Mouse (Mus musculus) thymus, postnatal 4 days (tissue): ENCODE measurements around the gene St3gal2.
A peak's percentile ranks its signal among the peaks of the same experiment; 100 is the strongest.
"Not testable (repeated sequence)": the region's sequence is repeated elsewhere in the genome, so short reads cannot be mapped to it uniquely, and the experiment has no call there.

Experiments
- DNase-seq: peaks from one replicate; pipeline ENCODE4 v3.0.0; 2021

The St3gal2 gene

DNA sequence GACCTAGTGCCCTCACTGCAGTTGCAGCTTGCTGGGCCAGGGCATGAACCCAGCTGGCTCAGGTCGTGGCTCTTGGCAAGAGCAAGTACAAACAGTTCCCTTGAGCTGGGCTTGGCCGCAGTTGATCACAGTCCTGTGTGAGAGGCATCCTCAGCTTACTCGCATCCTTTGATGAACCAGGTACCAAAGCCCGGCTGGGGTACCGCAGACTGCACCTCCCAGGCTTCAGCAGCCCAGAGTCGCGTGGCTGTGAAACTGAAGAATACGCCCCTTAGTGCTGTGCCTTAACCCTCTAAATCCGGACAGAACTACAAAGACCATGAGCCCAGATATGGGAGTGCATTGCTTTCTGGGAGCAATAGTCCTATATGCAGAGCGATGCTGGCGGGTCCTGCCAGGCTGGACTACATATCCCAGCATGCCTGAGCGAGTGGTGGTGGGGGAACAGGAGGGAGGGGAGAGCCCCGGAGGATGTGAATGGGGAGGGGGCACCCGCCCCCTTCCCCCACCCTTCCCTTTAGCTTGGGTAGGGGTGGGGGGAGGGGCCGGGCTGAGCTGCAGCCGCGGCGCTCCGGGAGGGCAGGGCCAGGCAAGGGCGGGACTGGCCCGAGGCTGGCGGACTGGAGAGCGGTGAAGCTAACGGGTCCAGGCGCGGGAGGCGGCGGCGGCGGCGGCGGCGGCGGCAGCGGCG is at the start of gene St3gal2:
Gene St3gal2, plus strand, starts transcription at position 582 of the 691 bp plus-strand sequence.
- peak; percentile 85 for DNase-seq

DNA sequence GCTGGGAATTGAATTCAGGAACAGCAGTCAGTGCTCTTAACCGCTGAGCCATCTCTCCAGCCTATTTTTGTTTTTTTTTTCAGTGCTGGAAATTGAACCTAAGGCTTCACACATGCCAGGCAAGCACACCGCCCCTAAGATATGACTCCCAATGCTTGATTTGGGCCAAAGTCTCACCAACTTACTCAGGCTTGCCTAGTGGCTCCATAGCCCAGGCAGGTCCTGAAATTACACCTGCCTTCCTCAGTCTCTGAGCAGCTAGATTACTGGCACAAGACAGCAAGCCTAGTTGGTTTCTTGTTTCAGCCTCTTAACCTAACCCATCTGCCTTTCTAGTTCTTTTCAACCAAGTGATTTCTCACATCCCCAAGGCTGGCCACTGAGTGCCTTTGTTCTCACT is 49.2 kb upstream of the St3gal2 start:
- no peak for DNase-seq

DNA sequence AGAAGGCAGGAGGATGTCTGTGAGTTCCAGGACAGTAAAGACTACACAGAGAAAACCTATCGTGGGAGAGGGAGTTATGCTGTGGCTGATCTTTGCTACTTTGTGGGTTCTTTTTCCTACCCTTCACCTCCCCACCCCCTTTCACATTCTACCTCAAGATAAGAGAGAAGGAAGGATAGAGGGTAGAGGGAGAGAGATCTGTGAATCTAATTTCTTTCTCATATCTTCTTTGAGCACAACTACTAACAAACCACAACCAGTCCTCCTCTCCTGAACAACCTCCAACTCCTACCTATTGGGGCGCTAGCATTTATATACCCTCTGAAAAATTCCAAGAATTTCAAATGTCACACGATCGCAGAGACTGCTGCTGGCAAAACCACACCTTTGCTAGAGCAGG is 41.9 kb upstream of the St3gal2 start:
- DNase-seq, result no peak

DNA sequence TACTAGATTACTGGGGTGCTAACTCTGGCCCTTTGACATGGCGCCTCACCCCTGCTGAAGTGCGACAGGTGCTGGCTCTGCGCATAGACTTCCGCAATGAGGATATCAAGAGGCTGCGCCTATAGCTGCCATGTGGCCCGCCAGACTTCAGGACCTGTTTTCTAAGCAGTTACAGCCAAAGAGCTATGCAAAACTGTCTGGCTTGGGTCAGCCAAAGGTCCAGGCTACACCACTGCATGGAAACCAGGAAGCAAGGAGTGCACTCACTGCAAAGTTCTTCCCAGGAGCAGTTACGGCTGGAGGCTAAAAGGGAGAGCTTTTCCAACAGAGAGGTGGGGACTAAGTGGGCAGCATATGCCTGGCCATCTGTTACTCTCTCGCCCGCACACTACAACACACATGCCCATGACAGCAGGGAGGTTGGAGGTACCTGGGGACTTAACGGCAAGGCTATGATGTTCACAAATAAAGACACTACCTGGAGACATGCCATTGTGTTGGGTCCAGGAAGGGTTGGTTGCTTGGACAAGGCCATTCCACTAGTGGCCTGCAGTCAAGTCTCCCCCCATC is 37.9 kb upstream of the St3gal2 start:
- DNase-seq, result no peak

DNA sequence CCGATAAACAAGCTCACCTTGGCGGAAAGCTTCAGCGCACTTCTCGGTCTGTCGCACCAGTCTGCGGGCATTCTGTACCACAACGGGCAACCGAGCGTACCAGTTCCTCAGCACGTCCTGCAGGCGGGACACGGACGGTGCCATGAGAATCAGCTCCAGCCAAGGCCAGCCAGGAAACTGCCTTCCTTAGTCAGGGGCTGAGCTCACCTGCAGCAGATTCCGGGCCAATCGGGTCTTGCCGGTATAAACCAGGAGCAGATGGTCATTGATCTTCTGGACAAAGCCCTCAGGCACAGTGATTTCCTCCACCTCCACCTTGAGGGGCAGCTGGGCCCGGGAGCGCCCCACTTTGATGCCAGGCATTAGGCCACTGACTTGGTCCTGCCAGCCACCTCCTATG is 35.9 kb upstream of the St3gal2 start:
- no peak for DNase-seq

DNA sequence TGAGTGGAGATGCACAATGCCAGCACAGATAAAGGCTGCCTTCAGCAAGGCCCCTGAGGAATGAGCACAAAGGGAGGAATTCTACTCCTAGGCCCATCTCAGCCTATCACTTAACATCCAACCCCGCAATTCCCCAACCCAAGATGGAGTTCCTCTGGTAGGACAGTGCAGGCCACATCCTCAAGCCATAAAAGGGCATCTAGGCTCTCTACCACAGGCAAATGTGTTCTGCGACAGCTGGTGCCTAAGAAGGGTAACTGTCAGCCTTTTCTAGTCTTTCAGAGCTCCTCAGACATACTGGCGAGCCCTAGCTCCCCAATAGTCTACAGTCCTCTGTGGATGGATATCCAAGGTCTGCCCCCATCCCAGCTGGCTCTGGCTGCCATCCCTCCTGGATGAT is 33.1 kb upstream of the St3gal2 start:
- no peak for DNase-seq

DNA sequence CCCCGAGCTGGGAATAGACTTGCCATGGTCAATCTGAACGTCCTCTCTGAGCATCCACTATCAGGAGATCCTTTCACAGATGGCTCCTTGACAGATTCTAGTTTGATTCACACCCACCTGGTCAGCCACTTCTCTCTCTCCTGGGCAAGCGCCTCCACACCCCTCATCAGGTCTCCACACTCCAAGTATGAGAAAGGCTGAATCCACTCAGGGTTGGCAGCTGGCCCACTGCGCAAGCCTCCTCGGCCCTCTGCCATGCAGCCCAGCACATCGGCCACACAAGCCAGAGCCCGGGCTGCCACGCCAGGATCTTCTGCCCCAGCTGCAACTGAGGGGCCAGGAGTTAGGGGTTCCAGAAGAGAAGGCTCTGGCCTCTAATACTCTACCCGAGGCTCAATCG is 32.2 kb upstream of the St3gal2 start:
- DNase-seq, result no peak

DNA sequence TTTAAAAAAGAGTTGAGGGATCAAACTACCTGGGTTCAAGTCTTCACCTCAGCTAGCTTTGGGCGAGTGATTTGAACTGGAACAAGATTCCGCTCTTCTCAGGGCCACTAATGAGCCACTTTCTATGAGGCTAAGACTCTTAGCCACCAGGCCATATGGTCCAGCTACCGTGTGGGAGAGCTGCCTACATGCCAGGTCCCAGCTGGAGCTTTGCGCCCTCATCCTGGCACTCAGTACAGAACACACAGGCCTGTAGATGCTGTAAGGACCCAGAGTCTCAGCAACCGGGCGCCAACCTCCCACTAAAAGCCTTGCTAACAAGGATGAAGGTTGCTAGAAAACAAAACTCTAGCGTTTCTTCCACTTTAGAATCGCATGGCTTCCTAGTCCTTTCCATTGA is 31.3 kb upstream of the St3gal2 start:
- DNase-seq, result no peak

DNA sequence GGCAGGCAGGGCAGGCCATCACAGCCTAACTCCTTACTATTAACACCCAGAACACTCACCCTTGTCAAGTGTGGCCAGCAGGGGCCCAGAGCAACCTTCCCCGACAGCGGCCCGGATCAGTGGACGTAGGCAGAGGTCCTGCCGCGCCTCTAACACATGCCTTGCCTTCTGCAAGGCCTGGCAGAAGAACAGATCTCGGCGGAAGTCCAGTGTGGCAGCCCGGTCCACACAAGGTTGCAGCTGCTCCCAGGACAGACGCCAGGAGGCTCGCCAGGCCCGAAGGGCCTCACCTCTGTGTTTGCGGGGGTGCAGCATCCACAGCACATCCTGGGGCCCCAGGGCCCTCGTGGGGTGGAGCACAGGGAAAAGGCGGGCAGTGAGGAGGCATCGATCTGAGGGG is 30.9 kb upstream of the St3gal2 start:
- no peak for DNase-seq

DNA sequence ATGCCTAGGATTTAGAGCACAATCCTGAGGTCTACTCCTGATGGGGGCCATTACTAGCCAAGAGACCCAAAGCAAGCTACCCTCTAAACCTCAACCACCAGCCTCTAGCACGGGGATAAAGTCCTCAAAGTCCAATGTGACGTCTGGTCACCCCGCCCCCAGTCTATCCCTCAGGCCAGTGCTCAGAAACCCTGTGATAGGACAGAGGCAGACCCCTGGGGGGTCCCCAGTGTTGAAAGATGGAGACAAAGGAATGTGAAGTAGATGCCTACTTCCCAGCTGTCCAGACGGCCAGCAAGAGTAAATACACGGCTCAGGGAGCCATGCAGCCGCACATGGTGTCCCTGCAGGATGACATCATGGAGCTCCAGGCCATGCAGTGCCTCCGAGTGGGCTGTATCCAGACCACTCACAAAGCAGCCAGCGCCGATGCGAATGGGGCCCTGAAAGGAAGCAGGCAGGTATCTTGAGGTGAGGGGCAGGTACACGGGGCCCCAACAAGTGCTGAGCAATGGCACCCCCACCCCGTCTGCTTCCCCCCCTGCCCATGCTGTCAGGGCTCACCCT is 29.7 kb upstream of the St3gal2 start:
- DNase-seq, result no peak

DNA sequence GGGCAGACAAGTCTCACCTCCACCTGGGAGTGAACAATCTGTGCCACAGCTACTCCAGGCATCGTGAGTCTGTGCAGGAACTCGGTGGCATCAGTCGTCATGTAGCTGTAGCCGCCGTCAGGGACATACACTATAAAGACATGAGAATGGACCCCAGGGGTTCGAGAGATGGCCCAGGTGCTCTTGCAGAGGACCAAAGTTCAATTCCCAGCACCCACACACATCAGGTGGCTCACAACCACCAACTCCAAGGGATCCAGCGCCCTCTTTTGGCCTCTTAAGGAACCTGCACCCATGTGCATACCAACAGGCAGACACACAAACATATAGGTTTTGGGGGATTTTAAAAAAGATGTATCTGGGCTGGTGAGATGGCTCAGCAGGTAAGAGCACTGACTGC is 27.7 kb upstream of the St3gal2 start:
- no peak for DNase-seq

DNA sequence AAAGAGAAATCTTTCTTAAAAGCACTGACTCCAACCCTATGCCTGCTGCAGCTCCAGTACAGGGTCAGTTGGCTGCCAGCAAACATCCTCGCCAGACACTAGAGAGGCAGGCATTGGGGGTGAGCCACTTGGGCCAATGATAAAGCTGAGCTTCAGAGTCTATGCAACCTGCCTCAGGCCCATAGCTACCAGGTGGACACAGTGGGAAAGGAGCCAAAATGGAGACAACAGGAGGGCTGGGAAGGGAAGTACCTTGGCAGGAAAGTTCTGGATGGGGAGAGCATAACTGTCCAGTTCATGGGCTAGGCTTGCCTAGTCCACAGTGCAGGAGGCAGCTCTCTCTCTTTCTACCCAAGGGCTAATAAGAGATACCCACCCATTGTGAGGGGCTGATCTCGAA is 26.8 kb upstream of the St3gal2 start:
- DNase-seq, result no peak

DNA sequence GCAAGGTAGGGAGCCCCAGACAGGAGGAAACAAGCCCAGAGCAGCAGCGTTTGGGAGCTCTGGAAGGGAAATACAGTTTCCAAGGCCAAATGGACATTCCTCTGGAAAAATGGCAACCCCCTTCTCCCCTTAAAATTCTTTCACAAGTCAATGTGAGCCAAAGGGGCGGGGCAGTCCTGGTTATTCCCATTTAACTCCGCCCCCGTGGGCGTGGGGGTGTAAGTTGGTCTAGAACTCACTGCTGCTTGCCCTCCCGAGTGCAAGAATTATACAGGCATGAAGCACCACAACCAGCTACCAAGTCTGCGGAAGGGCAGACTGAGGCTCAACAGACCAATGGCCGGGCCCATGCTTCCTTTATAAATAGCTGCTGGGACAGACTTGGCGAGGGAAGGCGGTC is 24.9 kb upstream of the St3gal2 start:
- DNase-seq, result no peak

DNA sequence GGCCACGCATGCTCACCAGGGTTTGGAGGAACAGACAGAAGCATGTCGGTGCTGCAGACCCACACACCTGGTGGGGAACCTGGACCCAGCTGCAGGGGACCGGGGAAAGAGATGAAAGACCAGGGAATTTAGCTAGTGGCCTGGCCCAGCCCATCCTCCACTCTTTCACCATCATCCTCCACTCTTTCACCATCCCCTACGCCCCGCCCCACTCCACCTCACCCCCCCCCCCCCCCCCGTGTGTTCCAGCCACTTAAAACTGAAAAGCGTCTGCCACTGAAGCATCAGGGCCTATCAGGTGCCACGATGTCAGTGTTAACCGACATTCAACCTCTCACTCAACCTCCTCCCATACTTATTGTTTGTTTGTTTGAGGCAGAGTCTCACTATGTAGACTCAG is 24.5 kb upstream of the St3gal2 start:
- no peak for DNase-seq

DNA sequence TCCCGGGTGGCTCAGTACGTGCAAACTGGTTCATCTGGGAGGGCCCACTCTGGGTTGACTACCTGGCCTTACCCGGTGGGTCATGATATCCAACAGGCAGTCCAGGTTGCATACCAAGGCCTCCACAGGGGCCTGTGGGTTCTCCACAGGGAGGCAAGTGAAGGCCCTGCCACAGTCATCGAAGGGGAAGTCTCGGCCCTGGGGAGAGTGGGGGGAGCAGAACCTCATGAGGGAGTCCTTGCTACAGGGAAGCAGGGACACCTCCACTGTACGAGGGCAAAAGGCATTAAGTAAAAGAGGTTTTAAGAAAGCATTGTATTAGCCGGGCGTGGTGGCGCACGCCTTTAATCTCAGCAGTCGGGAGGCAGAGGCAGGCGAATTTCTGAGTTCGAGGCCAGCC is 23.9 kb upstream of the St3gal2 start:
- DNase-seq, result no peak

DNA sequence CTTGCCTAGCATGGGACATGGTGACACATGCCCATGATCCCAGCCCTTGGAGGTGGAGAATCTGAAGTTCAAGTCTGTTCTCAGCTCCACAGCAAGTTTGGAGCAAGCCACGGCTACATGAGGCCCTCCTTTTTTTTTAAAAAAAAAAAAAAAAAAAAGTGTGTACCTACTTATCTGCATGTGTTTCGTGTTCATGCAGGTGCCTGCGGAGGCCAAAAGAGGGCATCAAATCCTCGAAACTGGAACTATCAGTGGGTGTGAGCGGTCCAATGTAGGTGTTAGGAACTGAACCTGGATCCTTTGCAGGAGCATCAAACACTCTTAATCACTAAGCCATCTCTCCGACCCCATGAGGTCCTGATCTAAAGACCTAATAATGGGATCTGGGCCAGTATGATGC is 22.2 kb upstream of the St3gal2 start:
- no peak for DNase-seq

DNA sequence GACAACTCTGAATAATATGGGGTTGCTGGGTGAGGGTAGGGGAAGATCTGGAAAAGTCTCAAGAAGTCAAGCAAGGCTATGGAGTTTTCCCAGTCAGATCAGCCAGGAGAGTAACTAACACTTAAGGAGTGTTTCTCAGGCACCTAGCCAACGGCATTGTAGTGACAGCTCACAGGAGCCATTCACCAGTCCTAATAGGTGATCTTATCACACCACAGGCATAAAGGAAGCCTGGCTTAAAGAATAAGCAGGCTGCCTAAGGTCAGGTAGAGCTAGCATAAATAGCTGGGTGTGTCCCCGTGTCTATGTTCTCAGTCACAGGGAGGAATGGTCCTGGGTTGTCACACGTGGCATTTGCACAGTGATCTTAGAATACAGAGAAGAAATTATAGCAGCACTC is 18.7 kb upstream of the St3gal2 start:
- DNase-seq, result no peak

DNA sequence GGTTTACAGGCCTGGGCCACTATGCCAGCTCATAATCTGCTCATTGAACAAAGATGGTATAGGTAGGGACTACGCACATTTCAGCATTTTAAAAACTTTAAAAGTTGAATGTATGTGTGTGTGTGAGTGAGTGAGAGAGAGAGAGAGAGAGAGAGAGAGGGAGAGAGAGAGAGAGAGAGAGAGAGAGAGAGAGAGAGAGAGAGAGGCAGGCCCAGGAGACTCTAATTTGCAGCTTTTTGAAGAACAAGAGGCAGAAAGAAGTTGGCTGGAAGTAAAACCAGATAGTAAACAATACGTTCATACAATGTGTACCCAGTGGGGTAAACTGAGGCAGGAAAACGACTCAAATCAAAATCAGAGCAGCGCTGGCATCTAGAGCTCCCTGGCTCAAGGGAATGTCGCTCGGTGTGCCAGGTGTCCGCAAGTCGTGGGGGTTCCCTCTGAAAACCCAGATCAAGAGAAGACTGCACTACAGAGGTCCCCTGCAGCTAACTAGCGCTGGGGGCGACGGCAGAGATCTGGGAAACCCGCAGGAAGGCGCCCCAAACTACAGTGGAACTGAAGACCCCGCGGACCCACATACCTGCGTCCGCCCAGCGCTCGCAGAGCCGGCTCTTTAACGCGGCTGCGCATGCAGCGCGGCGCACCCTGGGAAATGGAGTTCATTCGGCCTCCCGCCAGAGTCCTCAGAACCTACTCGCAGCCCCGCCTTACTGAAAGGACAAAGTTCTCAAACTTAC is 17.7 kb upstream of the St3gal2 start, which contains the start of gene Fuk:
Gene Fuk, minus strand, starts transcription at position 650 of the 740 bp plus-strand sequence.
- peak; percentile 90 for DNase-seq

DNA sequence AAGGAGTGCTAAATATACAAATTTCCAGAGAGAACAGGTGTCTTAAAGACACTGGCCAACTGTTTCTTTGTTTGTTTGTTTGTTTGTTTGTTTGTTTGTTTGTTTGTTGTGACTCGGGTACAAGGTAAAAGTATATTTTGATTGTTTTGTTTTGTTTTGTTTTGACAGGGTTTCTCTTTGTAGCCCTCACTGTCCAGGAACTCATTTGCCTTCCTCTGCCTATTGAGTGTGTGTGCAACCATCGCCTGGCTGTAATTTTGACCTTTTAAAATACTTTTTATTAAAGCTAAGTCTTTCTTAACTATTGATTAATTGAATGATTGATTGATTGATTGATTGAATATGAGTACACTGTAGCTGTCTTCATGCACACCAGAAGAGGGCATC is 17.1 kb upstream of the St3gal2 start:
- no peak for DNase-seq

DNA sequence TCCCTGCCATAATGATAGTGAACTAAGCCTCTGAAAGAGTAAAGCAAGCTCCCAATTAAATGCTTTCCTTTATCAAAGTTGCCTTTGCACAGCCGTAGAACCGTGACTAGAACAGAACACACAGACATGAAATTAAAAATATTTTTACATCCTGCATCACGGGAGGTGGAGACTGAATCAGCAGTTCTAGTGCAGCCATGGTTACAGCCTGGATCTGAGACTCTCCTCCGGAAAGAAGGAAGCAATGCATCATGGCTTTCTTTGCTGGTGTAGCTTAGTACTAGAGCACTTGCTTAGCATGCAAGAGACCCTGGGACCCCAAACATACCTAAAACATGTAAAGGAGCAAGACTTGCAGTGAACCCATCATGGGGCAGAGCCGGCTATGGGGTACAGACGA is 14.3 kb upstream of the St3gal2 start:
- no peak for DNase-seq

DNA sequence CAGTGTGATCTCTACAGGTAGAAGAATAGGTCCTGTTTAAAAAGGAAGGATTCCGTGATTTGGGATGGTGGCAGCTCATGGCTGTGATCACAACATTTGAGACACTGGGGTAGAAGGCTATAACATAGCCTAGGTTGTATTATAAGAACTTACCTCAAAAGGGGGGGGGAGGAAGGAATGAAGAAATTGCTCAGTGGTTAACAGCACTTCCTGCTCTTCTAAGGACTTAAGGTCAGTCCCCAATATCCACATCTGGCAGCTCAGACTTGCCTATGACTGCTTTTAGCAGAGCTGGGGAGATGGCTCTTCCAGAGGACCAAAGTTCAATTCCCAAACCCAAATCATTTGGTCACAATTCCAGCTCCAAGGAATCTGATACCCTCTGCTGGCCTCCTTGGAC is 13.0 kb upstream of the St3gal2 start:
- no peak for DNase-seq

DNA sequence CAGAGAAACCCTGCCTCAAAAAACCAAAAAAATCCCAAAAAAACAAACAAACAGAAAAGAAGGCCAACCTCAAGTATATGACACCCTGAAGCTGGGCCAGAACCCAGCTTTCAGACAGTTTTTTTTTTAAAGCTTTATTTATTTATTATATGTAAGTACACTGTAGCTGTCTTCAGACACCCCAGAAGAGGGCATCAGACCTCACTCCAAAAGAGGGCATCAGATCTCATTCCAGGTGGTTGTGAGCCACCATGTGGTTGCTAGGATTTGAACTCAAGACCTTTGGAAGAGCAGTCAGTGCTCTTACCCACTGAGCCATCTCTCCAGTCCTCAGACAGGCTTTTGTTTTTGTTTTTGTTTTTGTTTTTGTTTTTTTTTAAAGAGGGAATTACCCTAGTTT is 9.9 kb upstream of the St3gal2 start:
- not testable (repeated sequence) for DNase-seq

DNA sequence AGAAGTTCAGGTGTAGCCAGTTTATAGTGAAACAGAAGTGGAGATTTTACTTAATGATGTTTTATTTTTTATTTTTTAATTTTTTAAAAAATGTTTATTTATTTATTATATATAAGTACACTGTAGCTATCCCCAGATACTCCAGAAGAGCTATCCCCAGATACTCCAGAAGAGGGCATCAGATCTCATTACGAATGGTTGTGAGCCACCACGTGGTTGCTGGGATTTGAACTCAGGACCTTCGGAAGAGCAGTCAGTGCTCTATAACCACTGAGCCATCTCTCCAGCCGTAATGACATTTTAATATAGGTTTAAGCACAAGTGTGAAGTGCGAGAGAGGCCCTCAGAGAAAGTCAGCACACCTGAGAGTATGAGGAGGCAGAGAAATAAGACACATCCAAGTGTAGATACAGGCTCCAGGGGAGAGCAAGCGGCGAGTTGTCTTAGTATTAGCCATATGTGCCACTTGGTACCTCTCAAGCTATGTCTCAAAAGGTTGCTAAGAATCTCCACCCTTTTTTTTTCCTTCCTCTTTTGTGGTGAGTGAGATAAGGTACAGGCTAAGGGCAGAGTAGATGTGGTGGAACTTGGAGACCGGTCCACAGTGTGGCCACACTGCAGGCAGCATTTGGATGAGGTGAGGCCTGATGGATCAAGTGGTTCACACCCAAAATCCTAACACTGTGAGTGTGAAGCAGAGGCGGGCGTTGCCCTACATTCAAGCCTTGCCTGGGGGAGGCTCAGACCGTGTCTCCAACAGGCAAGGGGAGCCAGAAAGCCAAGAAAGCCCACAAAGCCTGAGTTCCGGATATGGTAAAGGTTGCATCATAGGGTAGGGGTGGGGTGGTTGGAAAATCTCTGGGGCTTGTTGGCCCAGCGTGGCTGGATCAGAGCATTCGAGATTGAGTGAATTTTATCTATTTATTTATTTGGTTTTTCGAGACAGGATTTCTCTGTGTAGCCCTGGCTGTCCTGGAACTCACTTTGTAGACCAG is 7.8 kb upstream of the St3gal2 start:
- DNase-seq, result no peak
